Mouse (Mus musculus) MEL (cell line): Measurements from ENCODE around the gene Slc24a4.

ENCODE experiments used
- BHLHE40 ChIP-seq: IDR thresholded peaks from 2 replicates; pipeline ENCODE4 v1.6.1; 2012; ENCODE audit warnings: low read depth, mild to moderate bottlenecking, inconsistent platforms, low read length, improper control_type of control experiment, borderline replicate concordance
- CHD2 ChIP-seq: IDR thresholded peaks from 2 replicates; pipeline ENCODE4 v1.6.1; 2011; ENCODE audit warnings: low read length, improper control_type of control experiment
- CTCF ChIP-seq, 3 experiments: IDR thresholded peaks in 2 of 3; conservative IDR thresholded peaks in 1 of 3; 2 replicates each; pipeline ENCODE4 v1.5.1; 2011 to 2012; ENCODE audit warnings: low read length in 3 of 3, low read depth in 2 of 3, mild to moderate bottlenecking in 2 of 3, improper control_type of control experiment in 1 of 3, inconsistent platforms in 1 of 3, mixed read lengths in 1 of 3, moderate library complexity in 1 of 3; ENCODE audit not compliant: control insufficient read depth in 1 of 3, insufficient read depth in 1 of 3, poor library complexity in 1 of 3, severe bottlenecking in 1 of 3
- E2F4 ChIP-seq: IDR thresholded peaks from 2 replicates; pipeline ENCODE4 v1.6.1; 2011; ENCODE audit warnings: low read depth, low read length, improper control_type of control experiment, borderline replicate concordance
- ELF1 ChIP-seq: IDR thresholded peaks from 2 replicates; pipeline ENCODE4 v1.6.1; 2014; ENCODE audit warnings: low read depth, mild to moderate bottlenecking, inconsistent platforms, low read length, improper control_type of control experiment, moderate library complexity
- ETS1 ChIP-seq: IDR thresholded peaks from 2 replicates; pipeline ENCODE4 v1.6.1; 2012; ENCODE audit warnings: low read depth, mild to moderate bottlenecking, inconsistent platforms, low read length, improper control_type of control experiment, moderate library complexity
- HCFC1 ChIP-seq: IDR thresholded peaks from 2 replicates; pipeline ENCODE4 v1.6.1; 2012; ENCODE audit warnings: low read depth, mild to moderate bottlenecking, inconsistent platforms, low read length, improper control_type of control experiment, moderate library complexity
- POLR2A ChIP-seq, 2 experiments: IDR thresholded peaks; 2 replicates each; pipeline ENCODE4 v1.6.1; 2011 to 2012; ENCODE audit warnings: low read length in 2 of 2, mild to moderate bottlenecking in 2 of 2, control low read depth in 1 of 2, improper control_type of control experiment in 1 of 2, low read depth in 1 of 2, moderate library complexity in 1 of 2; ENCODE audit not compliant: control insufficient read depth in 1 of 2, insufficient read depth in 1 of 2, poor library complexity in 1 of 2
- POLR2AphosphoS5 ChIP-seq: IDR thresholded peaks from 2 replicates; pipeline ENCODE4 v1.6.1; 2012; ENCODE audit warnings: low read depth, borderline replicate concordance, mild to moderate bottlenecking, inconsistent platforms, low read length, moderate library complexity, mixed read lengths
- RCOR1 ChIP-seq: IDR thresholded peaks from 2 replicates; pipeline ENCODE4 v1.6.1; 2012; ENCODE audit warnings: low read depth, mild to moderate bottlenecking, inconsistent platforms, low read length, improper control_type of control experiment

GRCm38 (mm10) chr12:102289568-102289967 is 161.0 kb downstream of the Slc24a4 start:
- TF ChIP-seq ELF1 = no peak
- no peak for TF ChIP-seq HCFC1
- TF ChIP-seq ETS1 = no peak
- TF ChIP-seq POLR2AphosphoS5 = no peak
- TF ChIP-seq CTCF (IDR thresholded peaks at IDR 0.05 in 2 of 3, conservative IDR thresholded peaks at IDR 0.05 in 1 of 3; ENCODE audit: control insufficient read depth in 1 of 3, insufficient read depth in 1 of 3, low read depth in 2 of 3, low read length in 3 of 3, poor library complexity in 1 of 3, severe bottlenecking in 1 of 3) = no peak
- no peak for TF ChIP-seq E2F4
- TF ChIP-seq RCOR1 = no peak
- no peak for TF ChIP-seq CHD2
- TF ChIP-seq POLR2A (IDR thresholded peaks at IDR 0.05; ENCODE audit: control insufficient read depth in 1 of 2, insufficient read depth in 1 of 2, low read depth in 1 of 2, low read length in 2 of 2, poor library complexity in 1 of 2) = no peak
- TF ChIP-seq BHLHE40 = no peak
